Mouse (Mus musculus): Measurements from ENCODE around the gene Mitf.

GRCm38 (mm10) chr6:97763970-97764369 is 42.9 kb upstream of the Mitf start:
- TF ChIP-seq CTCF (IDR thresholded peaks at IDR 0.05; ENCODE audit: low read depth): no peak
- TF ChIP-seq EP300 (IDR thresholded peaks at IDR 0.05; ENCODE audit: low read depth): no peak
